Mouse (Mus musculus) urinary bladder, postnatal 14 days (tissue): ENCODE measurements around the gene Ntf3.
A peak's percentile ranks its signal among the peaks of the same experiment; 100 is the strongest.

Experiments
- DNase-seq: peaks from one replicate; pipeline ENCODE4 v3.0.0; 2021; ENCODE audit warnings: low spot score

The Ntf3 gene

DNA sequence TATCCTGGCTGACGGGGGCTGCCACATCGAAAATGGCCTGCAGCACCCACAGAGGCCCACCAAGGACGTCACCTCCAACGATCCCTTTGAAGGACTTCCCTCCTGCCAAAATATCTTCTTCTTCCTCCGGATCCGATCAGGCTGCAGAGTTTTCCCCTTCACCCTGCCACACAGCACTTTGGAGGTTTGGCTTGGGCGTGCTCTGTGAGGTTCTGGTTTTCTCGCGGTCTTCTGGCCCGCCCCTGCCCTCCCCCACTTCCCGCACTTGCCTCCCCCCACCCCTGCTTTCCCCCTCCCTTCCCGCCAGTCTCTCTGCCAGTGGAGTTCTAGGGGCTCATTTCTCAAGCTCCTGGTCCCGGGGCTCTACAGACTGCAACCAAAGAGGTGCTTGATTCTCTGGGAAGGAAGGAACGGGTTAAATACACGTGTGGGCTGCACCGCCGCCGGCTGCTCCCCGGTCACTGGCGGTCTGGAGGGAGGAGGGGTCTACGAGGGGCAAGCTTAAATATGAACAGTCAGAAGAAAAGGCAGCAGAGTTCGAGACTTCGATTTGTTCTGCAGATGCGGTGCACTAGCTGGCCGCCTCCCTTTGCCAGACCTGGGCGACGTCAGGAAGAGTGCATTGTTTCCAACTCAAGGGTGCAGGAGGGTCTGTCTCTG, at the start of gene Ntf3:
Gene Ntf3 (minus strand): TSS at position 363 of the 660 bp plus-strand sequence.
- DNase-seq, result no peak

DNA sequence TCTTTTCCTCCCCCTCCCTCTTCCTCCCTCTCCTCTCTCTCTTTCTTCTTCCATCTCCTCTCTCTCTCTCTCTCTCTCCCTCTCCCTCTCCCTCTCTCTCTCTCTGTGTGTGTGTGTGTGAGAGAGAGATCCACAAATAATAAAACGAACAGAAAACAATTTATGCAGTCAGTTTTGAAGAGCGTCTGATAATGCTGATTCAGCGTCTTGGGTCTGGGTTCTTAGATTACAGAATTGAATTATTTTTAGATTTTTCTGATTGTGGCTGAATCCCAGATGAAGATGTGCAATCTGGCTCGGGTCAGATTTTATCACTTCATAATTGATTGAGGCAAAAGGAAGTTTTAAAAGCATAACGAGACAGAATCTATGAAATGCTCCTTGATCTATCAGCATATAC, 46.6 kb upstream of the Ntf3 start:
- DNase-seq, result no peak

DNA sequence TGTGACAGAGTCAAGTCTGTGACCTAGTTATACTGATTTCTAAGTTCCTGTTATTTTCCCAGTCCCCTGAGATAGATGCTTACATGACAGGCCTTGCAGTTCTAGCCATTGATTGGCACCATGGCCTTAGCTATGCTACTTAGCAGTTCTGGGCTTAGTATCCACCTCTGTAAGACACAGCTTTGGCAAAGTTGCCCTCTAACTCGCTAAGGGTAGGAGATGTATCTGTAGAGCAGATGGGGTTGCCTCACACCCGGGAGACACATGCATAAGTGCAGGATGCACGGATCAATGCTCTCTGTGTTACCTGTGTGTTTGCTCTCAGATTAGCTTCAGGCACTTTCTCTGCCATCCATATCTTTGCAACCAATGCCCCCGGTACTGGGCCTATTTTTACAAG, 36.7 kb upstream of the Ntf3 start:
- no peak for DNase-seq

DNA sequence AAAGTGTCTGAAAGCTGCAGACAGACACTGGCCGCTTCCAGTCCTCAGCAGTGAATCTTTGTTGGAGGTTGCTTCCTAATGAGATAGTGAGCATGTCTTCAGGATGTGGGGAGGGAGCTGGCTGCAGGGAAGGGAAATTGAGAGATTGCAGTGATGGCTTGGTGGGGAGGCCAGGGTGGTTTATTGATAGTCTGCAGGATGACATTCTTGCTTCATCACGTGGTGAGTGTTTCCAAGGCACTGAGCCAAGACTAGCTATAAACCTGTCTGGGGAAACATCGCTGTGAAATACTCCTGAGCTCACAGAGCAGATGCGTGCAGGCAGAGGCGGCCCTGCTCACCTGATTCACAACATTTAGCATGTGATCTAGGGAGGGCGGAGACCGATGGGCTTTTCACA, 36.2 kb upstream of the Ntf3 start:
- DNase-seq, result peak; percentile 32

DNA sequence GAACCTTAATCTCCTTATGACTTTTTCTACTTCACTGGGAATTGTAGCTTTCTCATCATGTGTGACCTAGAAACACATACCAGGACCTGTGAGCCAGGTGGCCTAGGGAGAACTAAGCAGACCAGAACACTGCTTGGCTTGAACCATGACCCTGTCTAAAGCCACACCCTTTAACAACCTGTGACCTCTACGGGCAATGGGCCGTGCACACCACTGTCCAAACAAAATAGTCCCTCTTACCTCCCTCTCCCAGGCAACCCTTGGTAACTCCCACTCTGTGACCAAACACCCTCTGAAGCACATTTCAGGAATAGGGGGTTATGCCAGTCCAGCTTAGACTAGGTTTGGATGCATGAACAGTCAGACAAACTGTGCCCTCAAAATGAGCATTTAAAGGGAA, 35.0 kb upstream of the Ntf3 start:
- DNase-seq, result no peak

DNA sequence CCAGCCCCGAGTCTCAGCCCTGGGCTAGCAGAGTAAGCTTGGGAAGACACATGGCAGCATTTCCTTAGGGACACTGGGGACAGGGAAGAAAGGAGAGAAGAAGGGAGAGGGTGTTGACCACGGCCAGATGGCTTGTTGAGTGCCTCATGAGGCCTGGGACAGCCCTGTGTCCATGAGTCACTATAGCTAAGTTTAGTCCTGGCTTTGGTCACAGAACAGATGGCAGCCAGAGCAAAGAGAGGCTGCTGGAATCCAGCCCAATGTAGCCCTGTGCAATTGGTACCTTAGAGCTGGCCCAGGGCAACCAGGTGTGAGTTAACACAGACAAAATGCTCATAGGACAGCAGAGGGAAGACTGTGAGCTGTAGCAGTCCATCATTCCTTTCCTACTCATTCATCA, 33.2 kb upstream of the Ntf3 start:
- no peak for DNase-seq

DNA sequence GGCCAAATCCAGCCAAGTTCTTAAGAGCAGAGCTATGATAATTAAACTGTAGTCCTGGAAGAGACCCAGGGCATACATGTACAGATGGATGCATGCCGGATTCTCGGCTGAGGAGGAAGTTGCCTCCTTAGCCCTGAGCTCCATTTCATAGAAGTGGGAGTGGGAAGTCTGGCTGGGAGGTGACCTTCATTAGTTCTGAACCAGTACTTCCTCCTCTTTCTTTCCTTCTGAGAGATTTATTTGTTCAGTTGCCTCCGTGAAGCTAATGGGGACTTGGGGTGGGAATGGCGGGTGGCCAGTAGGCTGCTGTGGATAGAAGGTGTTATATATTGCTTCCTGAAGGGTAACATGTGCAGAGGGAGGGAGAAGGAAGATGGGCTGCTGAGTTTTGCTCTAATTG, 28.1 kb upstream of the Ntf3 start:
- DNase-seq, result no peak

DNA sequence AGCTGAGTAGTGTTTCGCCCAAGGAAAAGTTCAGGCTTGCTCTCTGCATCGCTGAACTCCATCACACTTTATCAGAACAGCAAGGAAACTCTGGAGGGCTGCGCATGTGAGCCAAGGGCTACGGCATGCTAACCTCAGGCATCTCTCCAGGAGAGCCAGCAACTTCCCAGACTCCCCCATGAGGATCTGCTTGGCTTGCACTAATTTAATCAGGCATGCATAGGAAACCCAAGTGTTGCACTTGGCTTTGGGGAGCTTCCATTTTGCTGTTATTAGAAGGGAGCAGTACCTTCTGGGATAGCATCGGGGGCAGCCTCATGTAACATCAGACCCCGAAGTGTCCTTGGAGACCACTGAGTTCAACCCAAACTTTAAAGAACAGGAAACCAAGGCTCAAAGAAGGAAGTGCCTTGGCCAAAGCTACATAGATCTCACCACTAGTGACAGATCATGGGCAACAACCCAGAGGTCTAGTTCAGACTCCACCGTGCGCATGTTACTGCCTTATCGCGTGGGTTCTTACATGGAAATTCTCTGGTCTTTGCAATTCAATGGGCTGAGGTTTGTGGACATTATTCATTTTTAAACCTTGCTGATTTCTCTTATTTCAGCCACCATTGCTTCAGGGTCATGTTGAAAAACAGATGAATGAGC, 23.6 kb upstream of the Ntf3 start:
- DNase-seq, result no peak

DNA sequence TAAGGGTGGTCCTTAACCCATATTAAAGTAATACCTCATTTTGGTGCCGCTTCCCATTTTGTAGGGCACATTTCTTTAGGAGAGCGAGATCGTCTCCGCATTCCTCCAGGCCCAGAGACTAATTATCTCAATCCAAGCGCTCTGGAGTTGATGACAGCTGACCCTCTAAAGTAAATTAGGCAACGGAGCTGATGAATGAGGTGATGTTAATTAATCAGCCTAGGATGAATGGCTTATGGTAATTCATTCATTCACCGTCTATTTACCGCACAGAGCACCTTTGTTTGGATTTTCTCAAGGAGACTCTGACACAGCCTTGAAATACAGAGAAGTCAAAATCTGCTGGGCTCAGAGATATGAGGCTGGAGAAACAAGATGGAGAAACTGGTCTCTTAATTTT, 20.7 kb upstream of the Ntf3 start:
- DNase-seq, result no peak

DNA sequence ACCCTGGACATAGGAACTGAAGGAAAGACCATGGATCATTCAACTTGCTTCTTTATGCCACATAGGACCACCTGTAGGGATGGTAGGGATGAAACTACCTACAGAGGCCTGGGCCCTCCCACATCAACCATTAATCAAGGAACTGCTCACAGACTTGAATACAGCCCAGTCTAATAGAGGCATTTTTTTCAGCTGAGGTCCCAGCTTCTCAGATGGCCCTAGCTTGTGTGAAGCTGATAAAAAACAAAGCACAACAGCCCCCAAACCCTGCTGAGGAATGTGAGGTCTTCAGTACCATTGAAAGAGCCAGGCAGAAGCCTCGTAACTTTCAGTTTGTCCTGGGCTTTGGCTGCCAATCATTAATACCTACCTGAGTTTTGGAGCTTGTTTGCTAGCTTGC, 19.4 kb upstream of the Ntf3 start:
- no peak for DNase-seq

DNA sequence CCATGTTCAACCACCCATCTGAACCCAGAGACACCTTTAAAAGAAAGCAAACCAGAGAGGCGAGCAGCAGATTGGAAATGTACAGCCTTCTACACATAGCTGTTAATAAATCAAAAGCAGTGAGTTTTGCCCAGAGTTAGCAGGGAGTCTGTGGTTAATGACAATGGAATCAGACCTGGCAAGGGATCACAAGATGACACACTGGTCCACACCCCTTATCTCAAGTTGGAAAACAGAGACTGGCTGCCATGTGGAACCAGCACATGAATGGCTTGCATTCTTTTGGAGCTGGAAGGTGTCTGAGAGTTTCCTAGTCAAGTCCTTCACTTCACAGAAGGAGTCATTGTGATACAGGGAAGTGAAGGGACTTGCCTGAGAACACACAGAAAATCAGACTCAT, 5.4 kb upstream of the Ntf3 start:
- DNase-seq, result no peak

DNA sequence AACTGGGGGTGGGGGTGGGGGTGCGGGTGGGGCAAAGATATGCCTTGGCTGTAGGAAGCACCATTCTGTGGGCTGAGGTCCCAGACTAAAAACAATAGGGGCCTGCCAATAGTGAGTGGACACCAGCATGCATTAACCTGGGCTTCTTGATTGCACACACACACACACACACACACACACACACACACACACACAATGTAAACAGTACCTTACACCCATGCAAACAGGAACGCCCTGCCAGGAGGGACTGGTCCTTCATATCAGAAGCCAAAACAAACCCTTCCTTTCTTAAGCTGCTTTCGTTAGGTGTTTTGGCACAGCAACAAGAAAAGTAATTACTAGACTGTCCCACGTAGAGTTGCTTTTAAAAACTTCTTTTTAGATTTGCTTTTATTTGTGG, 4.1 kb upstream of the Ntf3 start:
- DNase-seq, result no peak

DNA sequence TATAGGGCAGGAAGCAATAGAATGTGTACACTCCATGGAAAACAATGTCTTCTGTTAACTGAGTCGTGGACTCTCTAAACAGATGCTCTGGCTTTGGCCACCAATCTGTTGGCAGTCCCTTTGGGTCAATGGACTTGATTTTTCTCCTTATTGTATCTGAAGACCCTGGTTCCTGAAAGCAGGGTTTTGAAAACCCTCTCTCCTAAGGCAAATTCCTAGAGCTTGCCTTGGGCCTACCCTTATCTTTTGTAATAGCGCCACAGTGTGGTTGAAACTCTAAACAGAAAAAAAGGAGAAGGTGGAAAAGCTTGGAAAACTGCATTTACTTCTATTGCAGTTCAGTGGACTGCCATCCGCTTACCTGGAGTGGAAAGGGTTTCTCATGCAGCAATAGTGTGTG, 1.0 kb upstream of the Ntf3 start:
- DNase-seq, result no peak

DNA sequence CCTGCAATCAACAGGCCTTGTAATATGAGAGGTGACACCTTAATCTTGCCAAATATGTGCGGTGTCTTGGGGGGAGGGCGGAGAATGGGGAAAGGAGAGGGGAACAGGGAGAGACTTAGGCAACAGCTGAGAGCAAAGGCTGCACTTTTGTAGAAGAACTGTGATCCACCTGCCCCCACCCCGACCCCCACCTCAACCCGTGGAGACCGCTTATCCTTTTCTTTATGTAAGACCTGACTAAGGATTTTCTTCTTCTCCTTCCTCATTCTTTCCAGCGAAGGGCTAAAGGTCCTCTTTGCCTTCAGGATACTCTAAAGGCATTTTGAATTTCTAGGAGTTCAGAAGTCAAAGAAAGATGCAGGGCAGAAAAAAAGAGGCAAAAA, 489 bp upstream of the Ntf3 start:
- DNase-seq, result no peak

DNA sequence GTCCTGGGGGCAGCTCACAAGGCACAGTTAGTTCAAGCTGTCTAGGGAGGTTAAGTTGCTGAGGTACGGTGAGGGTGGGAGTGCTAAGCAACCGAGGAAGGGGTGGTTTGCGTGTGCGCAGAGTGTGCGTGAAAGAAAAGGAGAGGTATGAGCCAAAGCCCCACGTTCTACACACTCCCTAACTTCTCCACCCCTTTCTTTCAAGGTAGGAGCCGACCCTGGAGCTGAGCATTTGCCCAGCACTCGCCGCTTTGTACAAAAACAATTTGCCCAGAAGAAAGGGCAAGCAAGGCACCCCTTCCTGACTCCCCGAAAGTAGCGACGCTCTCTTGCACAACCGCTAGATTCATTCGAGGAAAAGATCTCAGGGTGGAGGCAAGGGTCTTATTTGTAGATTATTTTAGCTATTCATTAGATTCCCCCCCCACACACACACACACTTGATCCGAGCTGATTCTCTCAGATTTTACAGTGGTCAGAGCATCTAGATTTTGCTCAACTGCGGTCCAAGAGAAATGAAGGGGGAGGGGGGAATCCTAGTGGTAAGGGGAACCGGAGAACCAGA, 1.0 kb downstream of the Ntf3 start:
- DNase-seq, result no peak

DNA sequence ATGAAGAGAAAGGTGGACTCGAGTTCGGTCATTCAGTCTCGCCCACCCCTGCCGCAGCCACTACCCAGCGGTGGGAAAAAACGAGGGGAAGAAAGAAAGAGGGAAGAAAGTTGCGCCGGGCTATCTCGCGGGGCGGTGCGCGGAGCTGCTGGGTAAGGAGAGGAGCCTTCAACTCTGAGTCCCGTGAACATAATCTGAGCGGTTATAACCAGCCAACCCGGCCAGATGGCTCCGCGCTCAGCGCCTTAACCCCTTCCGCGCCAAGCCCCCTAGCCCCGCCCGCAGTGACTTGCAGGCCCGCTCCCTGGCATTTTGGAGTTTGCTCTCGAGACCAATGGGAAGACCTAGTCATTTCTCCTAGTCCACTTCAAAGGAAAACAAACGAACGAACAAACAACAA, 1.9 kb downstream of the Ntf3 start:
- peak; percentile 25 for DNase-seq

DNA sequence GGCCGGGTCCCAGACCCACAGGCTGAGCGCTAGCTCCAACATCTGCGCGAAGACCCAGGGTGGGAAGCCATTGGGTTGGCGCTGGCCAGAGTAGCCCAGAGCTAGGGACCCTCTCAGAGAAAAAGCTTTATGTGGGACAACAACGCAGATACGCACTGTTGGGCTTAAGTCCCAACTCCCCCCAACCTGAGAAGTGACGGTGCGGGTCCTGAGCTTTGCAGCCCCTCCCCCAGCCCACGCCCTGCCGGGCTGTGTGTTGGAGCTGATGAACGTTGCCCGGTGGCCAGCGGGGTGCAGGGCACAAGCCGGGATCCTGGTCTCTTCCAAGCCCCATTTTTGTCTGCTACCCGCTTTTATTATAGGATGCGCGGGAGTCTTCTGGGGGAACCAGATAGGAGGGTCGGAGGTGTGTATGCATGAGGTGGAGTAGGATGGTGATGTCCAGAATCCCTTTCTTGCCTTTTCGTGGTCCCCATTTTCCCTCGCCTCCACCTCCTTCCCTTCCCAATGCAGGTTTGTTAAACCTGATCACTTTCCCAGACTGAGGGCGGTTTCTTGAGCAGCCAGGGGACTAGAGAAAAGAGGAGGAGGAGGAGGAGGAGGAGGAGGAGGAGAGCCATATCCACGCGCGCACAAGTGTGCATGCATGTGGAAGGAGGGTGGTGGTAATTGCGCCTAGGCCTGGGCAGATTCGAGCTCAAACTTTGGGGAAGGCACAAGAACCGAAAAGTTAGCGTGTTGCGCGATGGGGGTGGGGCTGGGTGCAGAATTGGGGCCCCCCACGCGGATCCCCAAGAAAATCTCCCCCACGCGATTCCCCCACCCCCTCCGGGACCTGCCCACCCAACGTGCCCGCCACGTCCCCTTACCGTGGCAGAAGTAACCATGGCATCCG, 2.6 kb downstream of the Ntf3 start:
- DNase-seq, result no peak

DNA sequence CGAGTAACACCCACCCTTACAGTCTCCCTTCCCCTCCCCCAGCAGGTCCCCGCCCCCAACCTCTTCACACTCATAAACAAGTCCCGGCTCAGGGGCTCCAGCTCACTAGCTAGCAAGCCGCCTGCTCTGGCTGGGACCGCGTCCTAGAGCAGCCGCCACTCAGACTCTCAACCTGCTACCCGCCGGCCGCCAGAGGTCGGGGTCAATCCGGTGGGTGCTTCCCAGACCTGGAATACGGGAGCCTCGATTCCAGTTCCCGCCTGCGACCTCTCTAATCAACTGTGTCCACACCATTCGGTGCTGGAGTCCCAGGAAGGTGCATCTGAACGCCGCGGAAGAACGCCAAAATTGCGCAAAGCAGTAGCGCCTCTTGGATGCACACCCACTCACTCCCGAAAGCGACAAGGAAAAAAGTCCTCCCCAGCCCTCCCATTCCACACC, 3.5 kb downstream of the Ntf3 start:
- peak; percentile 33 for DNase-seq

DNA sequence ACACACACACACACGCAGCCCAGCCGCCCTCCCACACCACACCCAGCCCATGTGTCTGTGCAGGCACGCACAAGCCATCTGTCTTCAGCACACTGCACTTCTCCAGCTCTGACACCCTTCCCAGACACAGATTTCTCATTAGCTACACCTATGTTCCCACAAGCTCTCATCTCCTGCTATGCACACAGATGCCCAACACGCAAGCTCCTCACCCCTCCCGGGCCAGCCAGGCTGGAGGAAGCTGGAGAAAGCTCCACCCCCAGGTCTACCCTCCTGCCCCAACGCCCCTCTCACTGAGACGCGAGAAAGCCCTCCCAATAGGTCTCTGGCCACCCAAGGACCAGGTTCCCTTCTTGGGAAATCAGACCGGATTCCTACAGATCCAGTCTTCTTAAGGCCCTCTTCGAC, 4.4 kb downstream of the Ntf3 start:
- DNase-seq, result no peak

DNA sequence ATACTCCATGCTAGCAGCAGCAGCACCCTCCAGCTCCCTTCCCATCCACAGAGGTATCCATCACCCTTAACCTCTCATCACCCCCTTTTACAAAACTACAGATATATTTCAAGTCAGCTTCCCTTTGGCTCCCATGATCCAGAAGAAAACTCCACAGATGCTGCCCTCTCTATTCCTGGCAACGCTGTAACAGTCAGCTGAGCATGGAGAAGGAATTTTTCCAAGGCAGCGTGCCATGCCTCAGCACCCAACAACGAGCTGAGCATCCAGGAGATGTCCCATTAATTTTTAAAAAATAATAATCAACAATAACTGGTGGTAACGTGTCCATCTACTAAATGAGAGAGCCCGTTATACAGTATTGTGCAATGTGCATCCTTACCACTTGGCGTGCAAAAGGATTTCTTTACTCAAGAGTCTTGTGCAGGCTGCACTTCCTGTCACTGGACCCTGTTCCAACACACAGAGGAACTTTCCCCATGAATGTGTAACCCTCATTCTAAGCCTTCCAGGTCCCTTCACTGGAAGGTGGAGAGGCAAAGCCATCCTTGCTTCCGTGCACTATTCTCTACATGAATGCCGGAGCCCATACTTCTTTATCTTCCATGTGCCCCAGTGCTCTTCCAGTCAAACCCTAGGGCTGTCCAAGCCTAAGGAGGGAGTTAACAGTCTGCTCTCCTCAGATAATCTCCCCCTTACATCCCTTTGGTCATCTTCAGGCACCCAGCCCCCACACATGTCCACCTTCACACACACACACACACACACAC, 5.0 kb downstream of the Ntf3 start:
- DNase-seq, result no peak

DNA sequence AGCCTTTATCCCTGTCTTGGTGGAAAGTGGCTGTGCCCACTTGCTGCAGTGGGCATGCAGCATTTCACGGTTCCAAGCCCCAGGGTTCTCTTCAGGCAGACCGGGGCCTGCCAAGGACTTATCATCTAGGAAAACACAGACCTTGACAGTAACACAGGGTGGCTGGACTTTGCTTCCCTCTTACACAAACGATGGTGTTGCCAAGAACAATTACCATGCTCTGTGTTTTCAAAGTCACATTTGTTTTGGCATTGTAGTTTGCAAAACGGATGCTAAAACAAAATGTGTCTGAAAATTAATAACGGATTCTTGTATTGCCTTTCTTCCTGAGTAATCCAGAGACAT, 6.7 kb downstream of the Ntf3 start:
- DNase-seq, result no peak
